Mouse (Mus musculus) olfactory bulb, adult 2 months (tissue): ENCODE data around the gene Palld.

Experiments used
- CTCF ChIP-seq: fragments of 200-500 bp; IDR thresholded peaks from 2 replicates; pipeline ENCODE4 v1.5.1; 2012; ENCODE audit warnings: low read depth, mild to moderate bottlenecking, low read length, moderate library complexity; ENCODE audit not compliant: insufficient read depth
- POLR2A ChIP-seq: fragments of 200-500 bp; IDR thresholded peaks from 2 replicates; pipeline ENCODE4 v1.6.1; 2012; ENCODE audit warnings: mild to moderate bottlenecking, low read depth, low read length, moderate library complexity; ENCODE audit not compliant: insufficient read depth

DNA sequence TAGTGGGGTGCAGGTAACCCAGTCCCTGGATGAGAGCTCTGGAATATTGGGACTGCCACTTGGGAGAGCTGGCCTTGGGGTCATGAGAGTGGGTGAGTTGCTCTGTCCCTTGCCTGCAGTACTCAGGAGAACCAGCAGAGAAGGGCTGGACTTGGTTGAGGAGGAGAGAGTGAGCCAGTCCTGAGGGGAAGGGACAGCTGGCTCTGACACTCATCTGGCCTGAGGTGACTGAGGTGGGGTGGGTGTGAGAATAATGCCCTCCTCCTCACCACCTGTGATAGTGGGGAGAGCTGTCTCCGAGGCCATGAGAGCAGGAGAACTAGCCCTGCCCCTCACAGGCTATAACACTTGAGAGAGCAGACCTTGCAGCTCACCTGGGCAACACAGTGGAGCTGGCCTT, 5.1 kb downstream of the Palld start:
- no peak for TF ChIP-seq CTCF
- no peak for TF ChIP-seq POLR2A
